Mouse (Mus musculus) ES-E14 (cell line): ENCODE results near the gene Il18bp. TPM values are rescaled to one million over a fixed set of nuclear protein-coding genes. Genes with fewer than 3 reads are reported as not detected.

Experiments
- DNase-seq: peaks from one replicate; pipeline ENCODE4 v3.0.0-alpha.2; 2013; ENCODE audit warnings: low read depth, low spot score
- H3K27ac ChIP-seq: 2 replicates; pipeline ENCODE4 v1.5.1; 2012; ENCODE audit warnings: low read depth, mild to moderate bottlenecking, low read length, moderate library complexity, mixed read lengths; ENCODE audit not compliant: poor library complexity, insufficient read depth, severe bottlenecking
- H3K36me3 ChIP-seq: 2 replicates; pipeline ENCODE4 v1.6.1; 2012; ENCODE audit warnings: mild to moderate bottlenecking, low read length, moderate library complexity, mixed read lengths; ENCODE audit not compliant: control insufficient read depth, poor library complexity, insufficient read depth, severe bottlenecking
- H3K4me1 ChIP-seq, 2 experiments: fragments of 150-350 bp in 1 of 2; sonication (generic) in 1 of 2; 2 replicates each; pipeline ENCODE4 v1.6.1; 2012; ENCODE audit warnings: low read length in 2 of 2, mild to moderate bottlenecking in 1 of 2, mixed read lengths in 1 of 2; ENCODE audit not compliant: control insufficient read depth in 2 of 2, insufficient read depth in 2 of 2, poor library complexity in 1 of 2
- H3K4me3 ChIP-seq, 2 experiments: fragments of 150-350 bp in 1 of 2; sonication (generic) in 1 of 2; 2 replicates each; pipeline ENCODE4 v1.5.1; 2012; ENCODE audit warnings: low read length in 2 of 2, low read depth in 1 of 2, mild to moderate bottlenecking in 1 of 2, mixed read lengths in 1 of 2; ENCODE audit not compliant: insufficient read depth in 1 of 2, poor library complexity in 1 of 2, severe bottlenecking in 1 of 2
- H3K9ac ChIP-seq: 2 replicates; pipeline ENCODE4 v1.6.1; 2012; ENCODE audit warnings: low read depth, mild to moderate bottlenecking, low read length, mixed read lengths; ENCODE audit not compliant: poor library complexity, insufficient read depth, severe bottlenecking
- H3K9me3 ChIP-seq: fragments of 150-350 bp; sonication (generic); 2 replicates; pipeline ENCODE4 v1.6.1; 2012; ENCODE audit warnings: low read depth, mild to moderate bottlenecking, low read length; ENCODE audit not compliant: control insufficient read depth, insufficient read depth
- CHD2 ChIP-seq: IDR thresholded peaks from 2 replicates; pipeline ENCODE4 v1.6.1; 2014; ENCODE audit warnings: mild to moderate bottlenecking, low read depth, low read length, inconsistent platforms
- HCFC1 ChIP-seq: IDR thresholded peaks from 2 replicates; pipeline ENCODE4 v1.6.1; 2012; ENCODE audit warnings: low read length, inconsistent platforms, borderline replicate concordance; ENCODE audit not compliant: insufficient read depth
- MAFK ChIP-seq: IDR thresholded peaks from 2 replicates; pipeline ENCODE4 v1.6.1; 2014; ENCODE audit warnings: mild to moderate bottlenecking, low read depth, low read length, inconsistent platforms; ENCODE audit not compliant: insufficient read depth
- ZC3H11A ChIP-seq: IDR thresholded peaks from 2 replicates; pipeline ENCODE4 v1.6.1; 2012; ENCODE audit warnings: low read depth, mild to moderate bottlenecking, inconsistent platforms, low read length, borderline replicate concordance
- ZNF384 ChIP-seq: IDR thresholded peaks from 2 replicates; pipeline ENCODE4 v1.6.1; 2012; ENCODE audit warnings: low read depth, low read length, inconsistent platforms
- in situ Hi-C, 2 experiments: fragments of 600-800 bp; cut with MboI; formaldehyde crosslinking; loops; one replicate each; pipeline ENCODE4 v1.15.1; 2025; ENCODE audit warnings: low sequenced_read_pairs in 2 of 2, inconsistent platforms in 1 of 2; ENCODE audit not compliant: unreplicated experiment in 2 of 2
- total RNA-seq: library from RNA; depleted of rRNA; stranded (reverse); fragments of 300-350 nt; gene quantifications from 2 replicates; pipeline ENCODE4 v1.2.3, GENCODE M21; 2012

The Il18bp gene
- total RNA-seq, 1 experiment, result 11.0 TPM

GRCm38 (mm10) chr7:101970821-101971461 lies 47.5 kb downstream of the Il18bp start:
- no peak for TF ChIP-seq CHD2
- TF ChIP-seq ZC3H11A, result no peak
- TF ChIP-seq MAFK, result no peak
- TF ChIP-seq ZNF384, result peak; percentile 29; the same call in 1 of the 2 replicates
- TF ChIP-seq HCFC1, result no peak
- Histone ChIP-seq H3K27ac (peak overlapping the region; percentile 45; the same call in 1 of the 2 replicates), H3K9me3 (no peaks in the 10 kb centered on the region), H3K4me3 (peak overlapping the region; percentile 65 to 86), H3K4me1 (peaks cover 3 to 5% of the 10 kb centered on the region in 2 experiments; a peak in 1 of 4 replicates), H3K36me3 (no peaks in the 10 kb centered on the region), H3K9ac (peak overlapping the region; percentile 39)
- in situ Hi-C loops, result no loop called here
- DNase-seq, result no peak

GRCm38 (mm10) chr7:101970429-101970775 lies 48.1 kb downstream of the Il18bp start:
- H3K36me3 ChIP-seq, result no peaks in the 10 kb centered on the region
- peak overlapping the region; percentile 71 for H3K9ac ChIP-seq
- peak overlapping the region; percentile 65 to 86 for H3K4me3 ChIP-seq
- peak; percentile 35 for DNase-seq
- H3K27ac ChIP-seq, result peak overlapping the region; percentile 45
- no peaks in the 10 kb centered on the region for H3K9me3 ChIP-seq
- no peak for TF ChIP-seq MAFK
- TF ChIP-seq CHD2, result no peak
- TF ChIP-seq ZC3H11A, result no peak
- no peak for TF ChIP-seq HCFC1
- no peak for TF ChIP-seq ZNF384
- in situ Hi-C loops, result no loop called here
- H3K4me1 ChIP-seq, result peaks cover 3 to 6% of the 10 kb centered on the region in 2 experiments; a peak in 1 of 4 replicates

GRCm38 (mm10) chr7:101969694-101970428 lies 48.6 kb downstream of the Il18bp start:
- no peak for TF ChIP-seq CHD2
- peak; percentile 59; the same call in 1 of the 2 replicates for TF ChIP-seq HCFC1
- peak; percentile 56 for DNase-seq
- Histone ChIP-seq H3K27ac (peak overlapping the region; percentile 45; the same call in 1 of the 2 replicates), H3K4me3 (peak overlapping the region; percentile 65 to 86), H3K4me1 (peaks cover 3 to 6% of the 10 kb centered on the region in 2 experiments; a peak in 1 of 4 replicates), H3K9ac (peak overlapping the region; percentile 71), H3K9me3 (no peaks in the 10 kb centered on the region), H3K36me3 (no peaks in the 10 kb centered on the region)
- in situ Hi-C loops, result no loop called here

- H3K27ac ChIP-seq, result no peak overlapping the region
- in situ Hi-C loops, result no loop called here
Measured at GRCm38 (mm10) chr7:101968751-101969150, 49.7 kb downstream of the Il18bp start.

More at GRCm38 (mm10) chr7:101968751-101969150, 49.7 kb downstream of the Il18bp start:
- Histone ChIP-seq H3K4me1 (peaks cover 3 to 6% of the 10 kb centered on the region in 2 experiments; a peak in 2 of 4 replicates), H3K4me3 (no peak overlapping the region), H3K9ac (no peak overlapping the region), H3K9me3 (no peaks in the 10 kb centered on the region), H3K36me3 (no peaks in the 10 kb centered on the region)
- DNase-seq, result no peak
- no peak for TF ChIP-seq ZNF384
- TF ChIP-seq HCFC1, result no peak
